Mouse (Mus musculus): Measurements from ENCODE around the gene Csrnp3.

The Csrnp3 gene

GRCm38 (mm10) chr2:65864778-65865339 is 19.3 kb downstream of the Csrnp3 start:
- DNase-seq (ENCODE audit: low read depth, low spot score): no peak

- DNase-seq (ENCODE audit: low read depth, low spot score): no peak
These were observed 25.5 kb downstream of the Csrnp3 start for GRCm38 (mm10) chr2:65870919-65871582.

- DNase-seq (ENCODE audit: low read depth, low spot score): no peak
These were observed 46.0 kb downstream of the Csrnp3 start for GRCm38 (mm10) chr2:65891590-65891989.

GRCm38 (mm10) chr2:65893241-65893640 is 47.7 kb downstream of the Csrnp3 start:
- no peak for DNase-seq (ENCODE audit: low read depth, low spot score)

- no peak for DNase-seq (ENCODE audit: low read depth, low spot score)
These were observed 48.7 kb downstream of the Csrnp3 start for GRCm38 (mm10) chr2:65894299-65894698.

- DNase-seq (ENCODE audit: low read depth, low spot score): no peak
These were observed 51.0 kb downstream of the Csrnp3 start for GRCm38 (mm10) chr2:65896542-65896941.

GRCm38 (mm10) chr2:65897084-65897483 is 51.5 kb downstream of the Csrnp3 start:
- DNase-seq (ENCODE audit: low read depth, low spot score): no peak

- no peak for DNase-seq (ENCODE audit: low read depth, low spot score)
These were observed 53.9 kb downstream of the Csrnp3 start for GRCm38 (mm10) chr2:65899478-65899877.

- DNase-seq (ENCODE audit: low read depth, low spot score): no peak
These were observed 63.0 kb downstream of the Csrnp3 start for GRCm38 (mm10) chr2:65908526-65908925.

GRCm38 (mm10) chr2:65909724-65910521 is 64.4 kb downstream of the Csrnp3 start:
- no peak for DNase-seq (ENCODE audit: low read depth, low spot score)

- DNase-seq (ENCODE audit: low read depth, low spot score): no peak
These were observed 70.4 kb downstream of the Csrnp3 start for GRCm38 (mm10) chr2:65915994-65916393.

- DNase-seq (ENCODE audit: low read depth, low spot score): no peak
These were observed 75.3 kb downstream of the Csrnp3 start for GRCm38 (mm10) chr2:65920651-65921412.

- DNase-seq (ENCODE audit: low read depth, low spot score): no peak
These were observed 79.9 kb downstream of the Csrnp3 start for GRCm38 (mm10) chr2:65925363-65925941.

GRCm38 (mm10) chr2:65926935-65927708 is 81.6 kb downstream of the Csrnp3 start:
- DNase-seq (ENCODE audit: low read depth, low spot score): no peak

GRCm38 (mm10) chr2:65929286-65929685 is 83.7 kb downstream of the Csrnp3 start:
- DNase-seq (ENCODE audit: low read depth, low spot score): no peak

GRCm38 (mm10) chr2:65929927-65930326 is 84.4 kb downstream of the Csrnp3 start:
- DNase-seq (ENCODE audit: low read depth, low spot score): no peak

- no peak for DNase-seq (ENCODE audit: low read depth, low spot score)
These were observed 85.7 kb downstream of the Csrnp3 start for GRCm38 (mm10) chr2:65931313-65931712.

- no peak for DNase-seq (ENCODE audit: low read depth, low spot score)
These were observed 86.3 kb downstream of the Csrnp3 start for GRCm38 (mm10) chr2:65931841-65932311.

- DNase-seq (ENCODE audit: low read depth, low spot score): no peak
These were observed 88.5 kb downstream of the Csrnp3 start for GRCm38 (mm10) chr2:65934099-65934498.

GRCm38 (mm10) chr2:65938900-65939299 is 93.3 kb downstream of the Csrnp3 start:
- no peak for DNase-seq (ENCODE audit: low read depth, low spot score)

GRCm38 (mm10) chr2:65940351-65940750 is 94.8 kb downstream of the Csrnp3 start:
- no peak for DNase-seq (ENCODE audit: low read depth, low spot score)
